In genomic region chr11:20958233-20958632, GRCm38 (mm10) we compare ENCODE assay signal across 8 mouse cellular contexts.
DNase-seq lines count a peak whose midpoint lies in the region; ATAC-seq lines count a peak whose summit lies in the region.

No protein-coding gene starts in this region.

- H3K36me3 ChIP-seq in midbrain, embryonic 11.5 days (ENCODE audit: control insufficient read depth, insufficient read depth, low read length): no peaks in the 10 kb centered on the region
- H3K36me3 ChIP-seq in midbrain, embryonic 13.5 days: no peaks in the 10 kb centered on the region
- no peaks in the 10 kb centered on the region for H3K36me3 ChIP-seq in heart, embryonic 10.5 days
- H3K36me3 ChIP-seq in limb, embryonic 10.5 days: no peaks in the 10 kb centered on the region
- H3K36me3 ChIP-seq in stomach, embryonic 15.5 days: no peaks in the 10 kb centered on the region

- H3K4me3 ChIP-seq in midbrain, embryonic 11.5 days (ENCODE audit: low read depth, low read length): no peak overlapping the region
- H3K4me3 ChIP-seq in midbrain, embryonic 13.5 days (replicated peaks): no peak overlapping the region
- no peak overlapping the region; the same call in 1 of the 2 replicates for H3K4me3 ChIP-seq in heart, embryonic 10.5 days
- H3K4me3 ChIP-seq in limb, embryonic 10.5 days: no peak overlapping the region
- no peak overlapping the region for H3K4me3 ChIP-seq in stomach, embryonic 15.5 days (replicated peaks)

- H3K9me3 ChIP-seq in midbrain, embryonic 11.5 days (ENCODE audit: control insufficient read depth, low read length): no peaks in the 10 kb centered on the region
- H3K9me3 ChIP-seq in midbrain, embryonic 13.5 days: no peaks in the 10 kb centered on the region
- no peaks in the 10 kb centered on the region for H3K9me3 ChIP-seq in heart, embryonic 10.5 days
- no peaks in the 10 kb centered on the region for H3K9me3 ChIP-seq in limb, embryonic 10.5 days (replicated peaks)
- no peaks in the 10 kb centered on the region for H3K9me3 ChIP-seq in stomach, embryonic 15.5 days

- H3K9ac ChIP-seq in midbrain, embryonic 11.5 days (ENCODE audit: low read length): no peak overlapping the region
- H3K9ac ChIP-seq in midbrain, embryonic 13.5 days (replicated peaks): no peak overlapping the region
- no peak overlapping the region for H3K9ac ChIP-seq in stomach, embryonic 15.5 days

- H3K27ac ChIP-seq in midbrain, embryonic 11.5 days (ENCODE audit: low read depth, low read length): no peak overlapping the region; the same call in 1 of the 2 replicates
- no peak overlapping the region for H3K27ac ChIP-seq in midbrain, embryonic 13.5 days
- peak overlapping the region; percentile 81 for H3K27ac ChIP-seq in heart, embryonic 10.5 days
- H3K27ac ChIP-seq in limb, embryonic 10.5 days: peak overlapping the region; percentile 66
- peak overlapping the region; percentile 46; the same call in 1 of the 2 replicates for H3K27ac ChIP-seq in stomach, embryonic 15.5 days

- ATAC-seq in midbrain, embryonic 11.5 days (ENCODE audit: low FRiP score): no peak
- ATAC-seq in midbrain, embryonic 13.5 days: no peak
- ATAC-seq in stomach, embryonic 15.5 days (ENCODE audit: insufficient read depth, low FRiP score, low read depth): peak; percentile 45; the same call in 1 of the 2 replicates
- no peak for ATAC-seq in cerebellum, adult (ENCODE audit: insufficient number of reproducible peaks, low FRiP score, low TSS enrichment)

- H3K4me2 ChIP-seq in midbrain, embryonic 11.5 days: no peak overlapping the region
- H3K4me2 ChIP-seq in midbrain, embryonic 13.5 days (replicated peaks): no peak overlapping the region
- 0 out of 2 replicates have a peak overlapping the region, but pooled peaks have one; percentile 1 for H3K4me2 ChIP-seq in stomach, embryonic 15.5 days

- 11% methylated on average over 5 of the region's 5 CpGs for WGBS in midbrain, embryonic 11.5 days
- WGBS in midbrain, embryonic 13.5 days: 13% methylated on average over 5 of the region's 5 CpGs
- WGBS in heart, embryonic 10.5 days: 6% methylated on average over 5 of the region's 5 CpGs
- 12% methylated on average over 5 of the region's 5 CpGs for WGBS in limb, embryonic 10.5 days
- WGBS in stomach, embryonic 15.5 days: 12% methylated on average over 5 of the region's 5 CpGs

- peaks cover 6% of the 10 kb centered on the region for H3K4me1 ChIP-seq in midbrain, embryonic 11.5 days (ENCODE audit: control insufficient read depth, insufficient read depth, low read length)
- no peaks in the 10 kb centered on the region for H3K4me1 ChIP-seq in midbrain, embryonic 13.5 days (replicated peaks)
- peaks cover 43% of the 10 kb centered on the region for H3K4me1 ChIP-seq in heart, embryonic 10.5 days
- peaks cover 55% of the 10 kb centered on the region for H3K4me1 ChIP-seq in limb, embryonic 10.5 days
- peaks cover 18% of the 10 kb centered on the region; the same call in 1 of the 2 replicates for H3K4me1 ChIP-seq in stomach, embryonic 15.5 days

- H3K27me3 ChIP-seq in midbrain, embryonic 11.5 days (ENCODE audit: control insufficient read depth, insufficient read depth, low read length): no peaks in the 10 kb centered on the region
- no peaks in the 10 kb centered on the region for H3K27me3 ChIP-seq in midbrain, embryonic 13.5 days
- H3K27me3 ChIP-seq in heart, embryonic 10.5 days (ENCODE audit: insufficient read depth, poor library complexity, severe bottlenecking): no peaks in the 10 kb centered on the region
- no peaks in the 10 kb centered on the region for H3K27me3 ChIP-seq in limb, embryonic 10.5 days (ENCODE audit: low read depth, poor library complexity, severe bottlenecking)
- no peaks in the 10 kb centered on the region for H3K27me3 ChIP-seq in stomach, embryonic 15.5 days (replicated peaks)

- peak; percentile 86 for DNase-seq in midbrain, embryonic 11.5 days (ENCODE audit: low spot score, missing footprints)
- no peak for DNase-seq in heart, embryonic 10.5 days (ENCODE audit: low spot score)
- DNase-seq in limb, embryonic 10.5 days (ENCODE audit: low spot score): no peak
- no peak for DNase-seq in testis, postnatal 10 days (ENCODE audit: low spot score)
- DNase-seq in T-cell, adult 2 months (ENCODE audit: low spot score): no peak

Comparison
In these comparisons a context has a peak if more than half of its experiments do, and no peak if none do; other contexts are left out.
1. H3K27ac ChIP-seq: peak in heart, embryonic 10.5 days (single experiment), limb, embryonic 10.5 days (single experiment) and stomach, embryonic 15.5 days (single experiment); none in midbrain, embryonic 11.5 days (single experiment) and midbrain, embryonic 13.5 days (single experiment).